Comparison of ENCODE assay signal across 8 mouse cellular contexts in genomic region chr2:122765794-122766145, GRCm38 (mm10). TPM values are rescaled to one million over a fixed set of nuclear protein-coding genes. Genes with fewer than 3 reads are reported as not detected.
A peak's percentile ranks its signal among the peaks of the same experiment; 100 is the strongest.
DNase-seq lines count a peak whose midpoint lies in the region; ATAC-seq and TF ChIP-seq lines count a peak whose summit lies in the region.

No protein-coding gene starts in this region.

- H3K27ac ChIP-seq in embryonic facial prominence, embryonic 12.5 days: no peak overlapping the region
- H3K27ac ChIP-seq in intestine, embryonic 16.5 days (ENCODE audit: low read length): peak overlapping the region; percentile 51; the same call in 1 of the 2 replicates
- H3K27ac ChIP-seq in neural tube, embryonic 14.5 days (ENCODE audit: low read depth, low read length): no peak overlapping the region

- peaks cover 29% of the 10 kb centered on the region for H3K27me3 ChIP-seq in embryonic facial prominence, embryonic 12.5 days
- 0 out of 2 replicates have a peak, but pooled peaks cover 2% of the 10 kb centered on the region for H3K27me3 ChIP-seq in intestine, embryonic 16.5 days (replicated peaks; ENCODE audit: control insufficient read depth, insufficient read depth, low read length)
- peaks cover 6% of the 10 kb centered on the region for H3K27me3 ChIP-seq in neural tube, embryonic 14.5 days (ENCODE audit: control insufficient read depth, insufficient read depth, low read length)

- peak overlapping the region; percentile 88 for H3K4me3 ChIP-seq in lung, adult 2 months (replicated peaks; ENCODE audit: extremely low read depth, low read depth, low read length)
- peak overlapping the region; percentile 44 for H3K4me3 ChIP-seq in embryonic facial prominence, embryonic 12.5 days
- peak overlapping the region; percentile 64 for H3K4me3 ChIP-seq in intestine, embryonic 16.5 days (ENCODE audit: low read length)
- H3K4me3 ChIP-seq in neural tube, embryonic 14.5 days (ENCODE audit: low read depth, low read length): peak overlapping the region; percentile 28

- no peak for DNase-seq in lung, adult 2 months
- DNase-seq in lung, postnatal 25 days (ENCODE audit: low spot score): no peak
- DNase-seq in gastrocnemius, postnatal 4 days (ENCODE audit: low spot score in 2 of 2): no peak
- no peak for DNase-seq in embryo, embryonic 11 days
- no peak for DNase-seq in gastrocnemius, postnatal 25 days

- ATAC-seq in embryonic facial prominence, embryonic 12.5 days (ENCODE audit: insufficient number of reproducible peaks, insufficient read depth, low FRiP score, low TSS enrichment): no peak
- peak; percentile 48 for ATAC-seq in intestine, embryonic 16.5 days
- ATAC-seq in neural tube, embryonic 14.5 days (ENCODE audit: low read depth): no peak

- WGBS in lung, adult 2 months: 39% methylated on average over 3 of the region's 3 CpGs
- WGBS in embryonic facial prominence, embryonic 12.5 days: 27% methylated on average over 3 of the region's 3 CpGs
- WGBS in intestine, embryonic 16.5 days: 28% methylated on average over 3 of the region's 3 CpGs
- WGBS in neural tube, embryonic 14.5 days: 26% methylated on average over 3 of the region's 3 CpGs

- no peak for TF ChIP-seq POLR2A in lung, adult 2 months (IDR thresholded peaks at IDR 0.05; ENCODE audit: borderline replicate concordance, extremely low read depth, low read depth, low read length)

- H3K9ac ChIP-seq in embryonic facial prominence, embryonic 12.5 days: no peak overlapping the region
- H3K9ac ChIP-seq in intestine, embryonic 16.5 days (ENCODE audit: low read depth, low read length): peak overlapping the region; percentile 76
- peak overlapping the region; percentile 41; the same call in 1 of the 2 replicates for H3K9ac ChIP-seq in neural tube, embryonic 14.5 days (replicated peaks; ENCODE audit: low read depth, low read length)

- H3K9me3 ChIP-seq in embryonic facial prominence, embryonic 12.5 days: no peaks in the 10 kb centered on the region
- no peaks in the 10 kb centered on the region for H3K9me3 ChIP-seq in intestine, embryonic 16.5 days (ENCODE audit: control insufficient read depth, low read length)
- no peaks in the 10 kb centered on the region for H3K9me3 ChIP-seq in neural tube, embryonic 14.5 days (ENCODE audit: control insufficient read depth, low read length)

- no peaks in the 10 kb centered on the region for H3K36me3 ChIP-seq in embryonic facial prominence, embryonic 12.5 days
- H3K36me3 ChIP-seq in intestine, embryonic 16.5 days (ENCODE audit: control insufficient read depth, insufficient read depth, low read length): no peaks in the 10 kb centered on the region
- H3K36me3 ChIP-seq in neural tube, embryonic 14.5 days (ENCODE audit: control insufficient read depth, insufficient read depth, low read length): no peaks in the 10 kb centered on the region

- H3K4me1 ChIP-seq in lung, adult 2 months (ENCODE audit: control insufficient read depth, insufficient read depth, low read length): peaks cover 7% of the 10 kb centered on the region
- H3K4me1 ChIP-seq in embryonic facial prominence, embryonic 12.5 days: peaks cover 6% of the 10 kb centered on the region; the same call in 1 of the 2 replicates
- peaks cover 4% of the 10 kb centered on the region; the same call in 1 of the 2 replicates for H3K4me1 ChIP-seq in intestine, embryonic 16.5 days (ENCODE audit: control insufficient read depth, insufficient read depth, low read length)
- 0 out of 2 replicates have a peak, but pooled peaks cover 2% of the 10 kb centered on the region for H3K4me1 ChIP-seq in neural tube, embryonic 14.5 days (ENCODE audit: control insufficient read depth, insufficient read depth, low read length)

- TF ChIP-seq CTCF in lung, adult 2 months (IDR thresholded peaks at IDR 0.05; ENCODE audit: insufficient read depth, low read length): no peak

- H3K4me2 ChIP-seq in embryonic facial prominence, embryonic 12.5 days (replicated peaks): peak overlapping the region; percentile 90
- peak overlapping the region; percentile 92 for H3K4me2 ChIP-seq in intestine, embryonic 16.5 days (ENCODE audit: low read depth, low read length)
- H3K4me2 ChIP-seq in neural tube, embryonic 14.5 days (ENCODE audit: low read depth, low read length): peak overlapping the region; percentile 66

RNA-seq across cellular contexts. Expression of gene Sqor, which starts 0.7 kb away (rescaled TPM):
- polyA plus RNA-seq in lung, adult 2 months (2012; rRNA removed): 34.8 and 37.3 TPM in 2 replicates
- polyA plus RNA-seq in embryonic facial prominence, embryonic 12.5 days (2016; fragmentation: Nextera tagmentation; extraction: Ambion mirVana): 3.6 TPM in 2 replicates
- polyA plus RNA-seq in intestine, embryonic 16.5 days (2015; fragmentation: Nextera tagmentation; extraction: Ambion mirVana): 40.1 and 44.8 TPM in 2 replicates
- polyA plus RNA-seq in neural tube, embryonic 14.5 days (2014; fragmentation: Nextera tagmentation; extraction: Ambion mirVana): 3.0 and 3.3 TPM in 2 replicates
- 10 to 100 TPM; 10.4 to 11.4 TPM for total RNA-seq in gastrocnemius, postnatal 4 days (2021)
- 10 to 100 TPM; 15.3 to 26.4 TPM for total RNA-seq in gastrocnemius, postnatal 25 days (2021)

RNA-seq across cellular contexts. Expression of gene Bloc1s6, which starts 27.5 kb away (rescaled TPM):
- 21.7 and 29.0 TPM in 2 replicates for polyA plus RNA-seq in lung, adult 2 months (2012; rRNA removed)
- 57.1 and 62.5 TPM in 2 replicates for polyA plus RNA-seq in embryonic facial prominence, embryonic 12.5 days (2016; fragmentation: Nextera tagmentation; extraction: Ambion mirVana)
- 51.9 and 54.4 TPM in 2 replicates for polyA plus RNA-seq in intestine, embryonic 16.5 days (2015; fragmentation: Nextera tagmentation; extraction: Ambion mirVana)
- polyA plus RNA-seq in neural tube, embryonic 14.5 days (2014; fragmentation: Nextera tagmentation; extraction: Ambion mirVana): 84.3 and 86.5 TPM in 2 replicates
- 10 to 100 TPM; 23.8 to 26.0 TPM for total RNA-seq in gastrocnemius, postnatal 4 days (2021)
- 10 to 100 TPM; 14.7 to 17.2 TPM for total RNA-seq in gastrocnemius, postnatal 25 days (2021)

Comparison
In these comparisons a context has a peak if more than half of its experiments do, and no peak if none do; other contexts are left out.
1. H3K4me3 ChIP-seq: peak in every context shown above with its lines; median percentile 88 in lung, adult 2 months; 64 in intestine, embryonic 16.5 days; 44 in embryonic facial prominence, embryonic 12.5 days; 28 in neural tube, embryonic 14.5 days.